Mouse (Mus musculus): ENCODE data around the gene Gstm7.
"Not testable (repeated sequence)": the region's sequence is repeated elsewhere in the genome, so short reads cannot be mapped to it uniquely, and the experiment has no call there.

Gene Gstm7

GRCm38 (mm10) chr3:107931670-107932069, at the start of gene Gstm7:
Gstm7 (minus strand) TSS chr3:107931817.
- DNase-seq (ENCODE audit: low spot score in 2 of 2): peak; percentile 97 to 99

- no peak for DNase-seq (ENCODE audit: low spot score in 2 of 2)
These were observed 49.6 kb upstream of the Gstm7 start for GRCm38 (mm10) chr3:107981261-107981660.

GRCm38 (mm10) chr3:107977691-107978090, 46.1 kb upstream of the Gstm7 start:
- DNase-seq (ENCODE audit: low spot score in 2 of 2): no peak

GRCm38 (mm10) chr3:107974237-107974636, 42.6 kb upstream of the Gstm7 start:
- DNase-seq (ENCODE audit: low spot score in 2 of 2): no peak

- DNase-seq (ENCODE audit: low spot score in 2 of 2): no peak
These were observed 40.5 kb upstream of the Gstm7 start for GRCm38 (mm10) chr3:107972070-107972469.

- not testable (repeated sequence) for DNase-seq (ENCODE audit: low spot score in 2 of 2)
These were observed 39.5 kb upstream of the Gstm7 start for GRCm38 (mm10) chr3:107971101-107971500.

- DNase-seq (ENCODE audit: low spot score in 2 of 2): no peak
These were observed 37.2 kb upstream of the Gstm7 start, which contains the start of gene Gstm3 for GRCm38 (mm10) chr3:107968724-107969395. Gstm3 (minus strand) TSS chr3:107969283.

GRCm38 (mm10) chr3:107966631-107967030, 35.0 kb upstream of the Gstm7 start:
- DNase-seq (ENCODE audit: low spot score in 2 of 2): no peak

- no peak for DNase-seq (ENCODE audit: low spot score in 2 of 2)
These were observed 34.0 kb upstream of the Gstm7 start for GRCm38 (mm10) chr3:107965592-107965991.

GRCm38 (mm10) chr3:107964656-107965308, 33.2 kb upstream of the Gstm7 start:
- DNase-seq (ENCODE audit: low spot score in 2 of 2): no peak

- DNase-seq (ENCODE audit: low spot score in 2 of 2): no peak
These were observed 32.4 kb upstream of the Gstm7 start for GRCm38 (mm10) chr3:107964026-107964425.

- DNase-seq (ENCODE audit: low spot score in 2 of 2): not testable (repeated sequence)
These were observed 23.6 kb upstream of the Gstm7 start for GRCm38 (mm10) chr3:107955260-107955659.

GRCm38 (mm10) chr3:107953906-107954305, 22.3 kb upstream of the Gstm7 start:
- DNase-seq (ENCODE audit: low spot score in 2 of 2): no peak

- DNase-seq (ENCODE audit: low spot score in 2 of 2): peak; percentile 47 to 81
These were observed 21.7 kb upstream of the Gstm7 start for GRCm38 (mm10) chr3:107953328-107953755.

GRCm38 (mm10) chr3:107950531-107950930, 18.9 kb upstream of the Gstm7 start:
- DNase-seq (ENCODE audit: low spot score in 2 of 2): no peak

GRCm38 (mm10) chr3:107949461-107949860, 17.8 kb upstream of the Gstm7 start:
- not testable (repeated sequence) for DNase-seq (ENCODE audit: low spot score in 2 of 2)

- no peak for DNase-seq (ENCODE audit: low spot score in 2 of 2)
These were observed 14.1 kb upstream of the Gstm7 start for GRCm38 (mm10) chr3:107945729-107946128.

- DNase-seq (ENCODE audit: low spot score in 2 of 2): peak in 1 of 2 experiments; percentile 16
These were observed 11.8 kb upstream of the Gstm7 start, which contains the start of gene Gstm6 for GRCm38 (mm10) chr3:107943239-107943990. Gstm6 (minus strand) TSS chr3:107943749.

- DNase-seq (ENCODE audit: low spot score in 2 of 2): no peak
These were observed 9.6 kb upstream of the Gstm7 start for GRCm38 (mm10) chr3:107941261-107941660.

- DNase-seq (ENCODE audit: low spot score in 2 of 2): no peak
These were observed 8.9 kb upstream of the Gstm7 start for GRCm38 (mm10) chr3:107940524-107940923.

GRCm38 (mm10) chr3:107939830-107940229, 8.2 kb upstream of the Gstm7 start:
- DNase-seq (ENCODE audit: low spot score in 2 of 2): no peak

GRCm38 (mm10) chr3:107939403-107939802, 7.8 kb upstream of the Gstm7 start:
- DNase-seq (ENCODE audit: low spot score in 2 of 2): peak in 1 of 2 experiments; percentile 53

Measured in cerebellum, postnatal 4 days (tissue).